Mouse (Mus musculus): ENCODE measurements around the gene Dcaf7.
"Not testable (repeated sequence)": the region's sequence is repeated elsewhere in the genome, so short reads cannot be mapped to it uniquely, and the experiment has no call there.

Gene Dcaf7

GRCm38 (mm10) chr11:106036548-106037417, at the start of gene Dcaf7:
TSS of gene Dcaf7 (plus strand) at chr11:106036872.
- DNase-seq: peak; percentile 99

GRCm38 (mm10) chr11:105987446-105987845, 49.2 kb upstream of the Dcaf7 start:
- DNase-seq: no peak

GRCm38 (mm10) chr11:105989446-105989845, 47.2 kb upstream of the Dcaf7 start:
- no peak for DNase-seq

- no peak for DNase-seq
These were observed 46.4 kb upstream of the Dcaf7 start for GRCm38 (mm10) chr11:105990231-105990630.

- no peak for DNase-seq
These were observed 42.3 kb upstream of the Dcaf7 start, which contains the start of gene Ace3 for GRCm38 (mm10) chr11:105994375-105994774. TSS of gene Ace3 (plus strand) at chr11:105994675.

GRCm38 (mm10) chr11:106000062-106000461, 36.6 kb upstream of the Dcaf7 start:
- DNase-seq: no peak

- peak; percentile 37 for DNase-seq
These were observed 35.0 kb upstream of the Dcaf7 start for GRCm38 (mm10) chr11:106001718-106002117.

GRCm38 (mm10) chr11:106004576-106004975, 32.1 kb upstream of the Dcaf7 start:
- DNase-seq: peak; percentile 42

- DNase-seq: peak; percentile 75
These were observed 30.7 kb upstream of the Dcaf7 start for GRCm38 (mm10) chr11:106005970-106006369.

GRCm38 (mm10) chr11:106007821-106008220, 28.9 kb upstream of the Dcaf7 start, which contains the start of gene Kcnh6:
TSS of gene Kcnh6 (plus strand) at chr11:106008124.
- peak; percentile 76 for DNase-seq

GRCm38 (mm10) chr11:106012711-106013110, 24.0 kb upstream of the Dcaf7 start:
- DNase-seq: no peak

GRCm38 (mm10) chr11:106013556-106014225, 23.0 kb upstream of the Dcaf7 start:
- DNase-seq: peak; percentile 48

GRCm38 (mm10) chr11:106016440-106016839, 20.2 kb upstream of the Dcaf7 start:
- no peak for DNase-seq

- no peak for DNase-seq
These were observed 16.5 kb upstream of the Dcaf7 start for GRCm38 (mm10) chr11:106020051-106020763.

- DNase-seq: no peak
These were observed 10.9 kb upstream of the Dcaf7 start for GRCm38 (mm10) chr11:106025774-106026173.

- peak; percentile 73 for DNase-seq
These were observed 10.1 kb upstream of the Dcaf7 start for GRCm38 (mm10) chr11:106026465-106027151.

- no peak for DNase-seq
These were observed 9.1 kb upstream of the Dcaf7 start for GRCm38 (mm10) chr11:106027607-106028006.

- DNase-seq: not testable (repeated sequence)
These were observed 4.6 kb upstream of the Dcaf7 start for GRCm38 (mm10) chr11:106032074-106032473.

- peak; percentile 61 for DNase-seq
These were observed 3.2 kb upstream of the Dcaf7 start for GRCm38 (mm10) chr11:106033491-106033919.

- DNase-seq: no peak
These were observed 1.7 kb upstream of the Dcaf7 start for GRCm38 (mm10) chr11:106034986-106035385.

- DNase-seq: no peak
These were observed 713 bp downstream of the Dcaf7 start for GRCm38 (mm10) chr11:106037418-106037751.

GRCm38 (mm10) chr11:106044349-106044748, 7.7 kb downstream of the Dcaf7 start:
- no peak for DNase-seq

- no peak for DNase-seq
These were observed 8.6 kb downstream of the Dcaf7 start for GRCm38 (mm10) chr11:106045256-106045655.

Measured in kidney, adult 18-20 months (tissue).